Mouse (Mus musculus): ENCODE measurements around the gene Rab11fip3.

- TF ChIP-seq CTCF (IDR thresholded peaks at IDR 0.05) (no peak), POLR2A (IDR thresholded peaks at IDR 0.05; ENCODE audit: insufficient read depth, low read depth, low read length) (no peak)
These were observed 106.9 kb downstream of the Rab11fip3 start for GRCm38 (mm10) chr17:25962413-25962905.
